Mouse (Mus musculus): Measurements from ENCODE around the gene Tulp3.

Tulp3 gene

GRCm38 (mm10) chr6:128295876-128296749 lies 59.5 kb downstream of the Tulp3 start:
- no peak for DNase-seq

GRCm38 (mm10) chr6:128291284-128291683 lies 64.4 kb downstream of the Tulp3 start:
- no peak for DNase-seq

- DNase-seq = no peak
Observed at GRCm38 (mm10) chr6:128288681-128289080, 67.0 kb downstream of the Tulp3 start.

- DNase-seq = no peak
Observed at GRCm38 (mm10) chr6:128285792-128286430, 69.7 kb downstream of the Tulp3 start.

GRCm38 (mm10) chr6:128282126-128282525 lies 73.5 kb downstream of the Tulp3 start:
- no peak for DNase-seq

- no peak for DNase-seq
Observed at GRCm38 (mm10) chr6:128280472-128281145, 75.0 kb downstream of the Tulp3 start.

- DNase-seq = no peak
Observed at GRCm38 (mm10) chr6:128279608-128280007, 76.0 kb downstream of the Tulp3 start.

- DNase-seq = no peak
Observed at GRCm38 (mm10) chr6:128279099-128279498, 76.6 kb downstream of the Tulp3 start.

GRCm38 (mm10) chr6:128277132-128278085 lies 78.2 kb downstream of the Tulp3 start:
- DNase-seq = no peak

GRCm38 (mm10) chr6:128276349-128276748 lies 79.3 kb downstream of the Tulp3 start:
- DNase-seq = no peak

- no peak for DNase-seq
Observed at GRCm38 (mm10) chr6:128275506-128276064, 80.1 kb downstream of the Tulp3 start.

- no peak for DNase-seq
Observed at GRCm38 (mm10) chr6:128273507-128273906, 82.1 kb downstream of the Tulp3 start.

- DNase-seq = no peak
Observed at GRCm38 (mm10) chr6:128272754-128273153, 82.9 kb downstream of the Tulp3 start.

Data from thymus, postnatal 14 days (tissue).